Mouse (Mus musculus) spleen, postnatal 0 days (tissue): ENCODE data around the gene Cbx8. TPM values are rescaled to one million over a fixed set of nuclear protein-coding genes. Genes with fewer than 3 reads are reported as not detected.

ENCODE experiments used
- polyA plus RNA-seq: library from polyadenylated mRNA; unstranded; fragments of >200 nt; fragmentation: Nextera tagmentation; extraction: Ambion mirVana; gene quantifications from 2 replicates; pipeline ENCODE4 v1.2.1, GENCODE M21; 2015

The Cbx8 gene
- 2.2 and 2.8 TPM in 2 replicates for polyA plus RNA-seq

GRCm38 (mm10) chr11:119040600-119041324 lies at the start of gene Cbx8:
Gene Cbx8, minus strand, starts transcription at chr11:119040969.

DNA sequence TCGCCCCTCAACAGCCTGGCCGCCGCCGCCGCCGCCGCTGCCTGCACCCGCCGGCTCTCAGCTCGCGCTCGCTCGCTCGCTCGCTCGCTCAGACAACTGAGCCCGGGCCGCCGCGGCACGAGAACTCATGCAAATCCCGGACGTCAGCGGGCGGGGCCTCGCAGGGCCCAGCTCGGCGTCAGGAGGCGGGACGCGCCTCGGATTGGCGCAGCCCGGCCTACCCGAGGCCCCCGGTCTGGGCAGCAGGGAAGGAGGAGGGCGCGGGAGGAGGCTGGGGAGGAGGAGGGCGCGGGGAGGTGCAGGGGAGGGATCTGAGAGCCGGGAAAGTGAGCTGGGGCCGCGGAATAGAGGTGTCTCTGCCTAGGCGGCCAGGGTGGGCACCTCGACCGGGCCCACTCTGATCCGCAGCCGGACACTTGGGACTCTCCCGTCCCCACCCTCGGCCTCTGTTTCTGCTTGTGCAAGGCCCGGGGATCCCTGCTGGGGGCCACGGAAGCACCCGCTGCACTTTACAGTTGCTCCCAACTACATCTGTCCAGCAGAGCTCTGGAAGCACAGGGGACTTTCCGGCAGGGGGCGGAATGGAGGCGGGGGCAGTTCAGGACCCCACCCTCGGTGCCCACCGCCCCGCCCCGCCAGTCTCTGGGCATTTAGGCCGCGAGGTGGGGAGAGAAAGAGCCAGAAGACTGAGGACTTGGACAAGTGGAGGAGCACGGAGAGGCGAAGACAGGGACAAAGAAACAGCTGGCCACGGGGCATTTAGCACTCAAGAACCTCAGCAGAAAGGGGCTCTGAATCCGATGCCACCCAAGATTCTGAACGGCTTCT lies 45.6 kb upstream of the Cbx8 start, which contains the start of gene Cbx4:
Gene Cbx4, minus strand, starts transcription at position 78 of the 828 bp plus-strand sequence.

DNA sequence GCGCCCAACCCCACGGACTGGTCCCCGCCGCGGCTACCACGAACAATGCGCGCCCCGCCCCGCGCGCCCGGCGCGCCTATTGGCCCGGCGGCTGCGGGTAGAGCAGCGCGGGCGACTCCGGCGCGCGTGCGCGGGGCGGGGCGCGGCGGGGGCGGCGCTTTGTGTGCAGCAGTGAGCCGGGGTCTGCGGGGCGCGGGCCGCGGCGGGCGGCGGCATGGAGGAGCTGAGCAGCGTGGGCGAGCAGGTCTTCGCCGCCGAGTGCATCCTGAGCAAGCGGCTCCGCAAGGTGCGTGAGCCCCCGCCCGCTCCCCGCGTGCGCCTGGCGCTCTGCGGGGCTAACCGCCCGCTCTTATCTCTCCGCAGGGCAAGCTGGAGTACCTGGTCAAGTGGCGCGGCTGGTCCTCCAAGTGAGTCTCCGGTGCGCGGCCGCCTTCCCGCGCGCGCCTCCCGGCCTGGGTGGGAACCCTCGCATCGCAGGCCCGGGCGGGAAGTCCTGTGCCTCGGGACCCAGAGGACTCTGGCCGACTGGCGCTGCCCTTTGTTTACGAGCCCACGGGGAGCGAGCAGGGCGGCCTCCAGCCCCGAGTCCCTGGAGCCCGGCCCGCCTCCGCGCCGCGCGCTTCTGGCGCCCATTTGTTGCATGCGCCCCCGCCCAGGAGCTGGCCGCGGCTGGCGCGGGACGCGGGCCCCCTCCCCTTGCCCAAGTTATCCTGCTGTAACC lies 17.7 kb downstream of the Cbx8 start, which contains the start of gene Cbx2:
Gene Cbx2, plus strand, starts transcription at position 68 of the 721 bp plus-strand sequence.

GRCm38 (mm10) chr11:118987999-118988398 lies 52.8 kb downstream of the Cbx8 start, which contains the start of gene Enpp7:
Gene Enpp7, plus strand, starts transcription at chr11:118988188.

Other genes with a start within 250 kb of the Cbx8 start
- 0.82 and 1.5 TPM in 2 replicates for gene Rbfox3, start 129.4 kb downstream of the Cbx8 start, polyA plus RNA-seq
- gene Enpp7, start 52.8 kb downstream of the Cbx8 start, polyA plus RNA-seq, result not detected in 2 replicates
- gene Cbx2, start 18.0 kb downstream of the Cbx8 start, polyA plus RNA-seq, result 1.6 and 2.5 TPM in 2 replicates
- 3.7 and 5.1 TPM in 2 replicates for gene Cbx4, start 45.3 kb upstream of the Cbx8 start, polyA plus RNA-seq
- 1.9 and 3.0 TPM in 2 replicates for gene Tbc1d16, start 187.5 kb upstream of the Cbx8 start, polyA plus RNA-seq
- 1.7 and 2.0 TPM in 2 replicates for gene Ccdc40, start 187.6 kb upstream of the Cbx8 start, polyA plus RNA-seq
- 17.7 and 23.8 TPM in 2 replicates for gene Gaa, start 226.9 kb upstream of the Cbx8 start, polyA plus RNA-seq